Mouse (Mus musculus) left cerebral cortex, postnatal 10 days (tissue): ENCODE data around the gene Parp1. TPM values are rescaled to one million over a fixed set of nuclear protein-coding genes. Genes with fewer than 3 reads are reported as not detected.
"Not testable (repeated sequence)": the region's sequence is repeated elsewhere in the genome, so short reads cannot be mapped to it uniquely, and the experiment has no call there.

Source experiments
- DNase-seq, 2 experiments: peaks; one replicate each; pipeline ENCODE4 v3.0.0; 2021 to 2022; ENCODE audit warnings: low spot score in 2 of 2, mixed read lengths in 1 of 2; ENCODE audit errors: extremely low spot score in 1 of 2
- intact Hi-C: fragments of 180-260 bp; cut with DNase I; formaldehyde crosslinking; loops from one replicate; pipeline ENCODE4 v1.15.1; 2025
- microRNA-seq: library from miRNA; unstranded; fragments of <30 nt; microRNA quantifications from one replicate; pipeline ENCODE4 v1.2.0, GENCODE M21; 2022
- total RNA-seq, 2 experiments: library from RNA; stranded (reverse); gene quantifications; 2 replicates each; pipeline ENCODE4 v1.2.3; 2021

The Parp1 gene
- total RNA-seq, 2 experiments from 2014 or later = 102 to 104 TPM

- no peak for DNase-seq
- intact Hi-C loops = no loop called here
Observed at GRCm38 (mm10) chr1:180607578-180607879, 38.8 kb downstream of the Parp1 start.

GRCm38 (mm10) chr1:180611842-180612241, 43.1 kb downstream of the Parp1 start:
- intact Hi-C loops, DNase-seq: not testable (repeated sequence)

DNA sequence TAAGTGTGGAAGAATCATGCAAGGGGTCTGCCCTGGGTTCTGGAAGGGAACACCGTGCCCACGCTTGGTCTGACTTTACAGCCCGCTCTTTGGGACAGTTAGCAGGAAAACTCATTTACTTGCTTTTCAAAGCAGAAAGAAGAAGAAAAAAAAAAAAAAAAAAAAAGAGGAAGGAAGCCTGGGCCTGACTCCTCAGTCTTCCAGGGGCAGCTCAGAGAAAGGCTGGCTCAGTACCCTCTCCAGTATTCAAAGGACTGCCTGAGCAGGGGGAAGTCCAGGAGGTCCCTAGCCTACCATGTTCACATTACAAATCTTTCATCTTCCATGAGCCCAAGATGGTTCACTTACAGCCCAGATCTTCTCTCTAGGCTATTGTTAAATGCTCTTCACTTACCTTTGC, 48.0 kb downstream of the Parp1 start:
- DNase-seq = no peak
- intact Hi-C loops = no loop called here

- intact Hi-C loops = no loop called here
- DNase-seq = no peak
Observed at GRCm38 (mm10) chr1:180622389-180622788, 53.7 kb downstream of the Parp1 start.

- DNase-seq = no peak
- intact Hi-C loops = no loop called here
Observed at GRCm38 (mm10) chr1:180623911-180624310, 55.2 kb downstream of the Parp1 start.

- intact Hi-C loops = no loop called here
- peak in 1 of 2 experiments; percentile 42 for DNase-seq
Observed at GRCm38 (mm10) chr1:180626141-180626540, 57.4 kb downstream of the Parp1 start.

DNA sequence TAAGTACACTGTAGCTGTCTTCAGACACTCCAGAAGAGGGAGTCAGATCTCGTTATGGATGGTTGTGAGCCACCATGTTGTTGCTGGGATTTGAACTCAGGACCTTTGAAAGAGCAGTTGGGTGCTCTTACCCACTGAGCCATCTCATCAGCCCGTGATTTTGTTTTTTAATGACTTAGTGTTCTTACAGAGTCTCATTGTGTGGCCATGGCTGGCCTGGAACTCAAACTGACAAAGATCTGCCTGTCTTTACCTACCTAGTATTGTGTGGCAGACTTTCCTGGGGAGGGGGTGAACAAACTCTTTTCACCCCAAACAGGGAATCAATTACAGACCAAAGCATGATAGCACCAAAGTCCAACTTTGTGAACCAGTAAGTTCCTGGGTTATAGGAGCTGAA, 69.1 kb downstream of the Parp1 start:
- intact Hi-C loops, DNase-seq: not testable (repeated sequence)

DNA sequence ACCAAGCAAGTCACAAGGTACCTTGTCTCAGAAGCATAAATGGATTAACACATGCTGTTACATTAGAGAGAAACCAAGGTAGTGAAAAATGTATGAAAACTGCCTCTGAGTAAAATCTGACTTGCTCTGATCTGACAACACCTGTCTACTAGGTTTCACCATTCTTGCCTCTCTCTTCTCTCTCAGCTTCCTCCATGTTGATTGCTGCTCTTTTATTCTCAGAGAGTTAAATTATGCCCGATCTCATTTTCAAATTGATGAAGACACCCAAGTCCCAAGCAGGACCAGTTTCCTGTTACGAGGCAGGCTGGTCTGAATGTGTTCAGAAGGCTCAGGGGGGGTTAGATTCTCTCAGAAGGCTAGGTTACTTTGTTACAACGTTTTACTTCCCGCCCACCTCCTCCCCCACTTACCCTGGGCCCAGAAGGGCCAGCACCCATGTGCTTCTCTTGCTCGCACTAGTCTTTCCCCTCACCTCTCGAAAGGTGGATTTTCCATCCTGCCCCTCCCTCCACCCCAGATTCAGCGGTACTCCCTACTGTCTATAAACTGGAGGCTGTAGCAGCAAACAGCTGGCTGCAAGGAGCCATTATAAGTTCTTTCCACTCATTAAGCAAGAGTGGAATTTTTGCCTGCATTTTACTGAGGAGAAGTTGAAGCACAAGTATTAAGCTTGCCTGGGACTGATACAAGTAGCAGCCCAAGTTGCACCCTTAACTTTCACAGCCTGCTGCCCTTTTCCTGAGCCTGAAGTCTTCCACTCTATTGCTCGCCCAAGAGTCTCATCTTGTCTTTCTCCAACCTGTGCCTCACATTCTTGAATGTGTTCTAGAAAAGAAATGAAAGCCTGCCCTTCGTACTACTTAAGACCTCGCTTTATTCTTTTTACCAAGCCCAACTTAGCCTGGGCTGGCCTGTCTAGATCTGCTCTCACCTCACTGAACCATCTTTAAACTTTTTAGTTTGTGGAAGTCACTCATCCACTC, 71.0 kb downstream of the Parp1 start:
- no peak for DNase-seq
- intact Hi-C loops = no loop called here

GRCm38 (mm10) chr1:180640605-180641125, 71.9 kb downstream of the Parp1 start:
- peak in 1 of 2 experiments; percentile 58 for DNase-seq
- intact Hi-C loops = no loop called here

DNA sequence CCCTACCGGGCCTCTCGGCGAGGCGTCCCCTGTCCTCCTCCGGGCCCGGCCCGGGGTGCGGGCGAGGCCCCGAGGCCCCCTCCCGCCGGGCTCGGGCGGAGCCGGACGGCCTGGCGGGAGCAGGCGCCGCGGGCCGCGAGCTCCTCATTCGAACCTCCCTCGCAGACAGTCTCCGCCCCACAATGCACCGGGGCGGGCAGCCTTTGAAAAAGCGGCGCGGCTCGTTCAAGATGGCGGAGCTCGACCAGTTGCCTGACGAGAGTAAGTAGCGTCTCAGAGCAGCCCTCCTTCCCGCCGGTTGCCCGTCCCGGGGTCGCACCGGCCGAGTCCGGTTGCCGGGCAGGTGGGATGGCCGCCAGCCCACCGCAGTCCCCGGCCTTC, 72.4 kb downstream of the Parp1 start, which contains the start of gene Lin9:
Gene Lin9, plus strand, starts transcription at position 14 of the 381 bp plus-strand sequence.
- intact Hi-C loops = no loop called here
- peak; percentile 79 to 94 for DNase-seq

DNA sequence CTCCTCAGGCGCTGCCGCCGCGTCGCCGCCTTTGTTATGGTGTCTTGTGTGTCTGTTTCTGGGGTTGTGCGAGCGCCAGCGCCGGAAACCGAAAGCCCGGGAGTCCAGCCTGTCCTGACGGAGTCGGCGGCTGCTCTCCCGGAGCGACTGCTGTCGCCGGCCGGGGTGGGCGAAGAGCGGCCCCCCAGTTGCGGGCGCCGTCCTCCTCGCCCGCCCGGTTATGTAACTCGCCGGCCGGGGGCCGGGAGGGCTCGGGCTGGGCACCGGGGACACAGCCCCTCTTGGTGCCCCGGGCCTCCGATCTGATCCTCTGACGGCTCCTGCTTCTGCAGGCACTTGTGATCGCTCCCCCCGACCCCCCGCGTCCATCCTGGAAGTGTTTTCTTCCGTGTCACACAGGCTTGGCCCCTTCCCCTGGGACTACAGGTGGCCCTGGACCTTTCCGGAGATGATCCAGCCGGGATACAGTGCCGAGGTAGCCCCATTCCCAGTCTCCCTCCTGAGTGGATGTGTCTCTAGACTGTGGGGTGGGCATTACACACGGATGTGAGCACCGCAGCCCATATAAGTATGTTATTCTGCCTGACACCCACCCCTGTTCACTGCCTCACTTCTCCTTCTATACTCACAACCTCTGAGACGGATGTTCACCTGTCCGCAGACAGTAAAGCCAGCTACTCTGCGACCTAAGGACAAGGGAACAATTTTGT, 72.9 kb downstream of the Parp1 start:
- intact Hi-C loops = no loop called here
- peak in 1 of 2 experiments; percentile 51 for DNase-seq

DNA sequence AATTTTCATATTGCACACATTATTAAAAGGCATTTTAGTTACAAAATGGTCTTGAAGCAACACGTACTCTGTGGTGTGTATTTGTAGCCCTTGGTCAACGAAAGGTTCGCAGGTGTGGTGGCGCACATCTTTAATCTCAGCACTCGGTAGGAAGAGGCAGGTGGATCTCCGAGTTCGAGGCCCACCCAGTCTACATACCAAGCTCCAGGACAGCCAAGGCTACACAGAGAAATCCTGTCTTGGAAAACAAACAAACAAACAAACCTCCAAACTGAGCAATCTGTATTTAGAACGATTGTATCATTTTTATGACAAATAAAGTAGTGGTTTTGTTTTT, 73.5 kb downstream of the Parp1 start:
- intact Hi-C loops = no loop called here
- no peak for DNase-seq

Small RNA genes lying within 50 kb of the gene (microRNA-seq; reads per million reads assigned to microRNA genes)
- gene Mir6904 = not detected

Other genes starting within 250 kb of the Parp1 start
- 10 to 100 TPM; 11.6 to 12.9 TPM for gene Itpkb, start 238.4 kb upstream of the Parp1 start, total RNA-seq
- gene Stum, start 85.4 kb upstream of the Parp1 start, total RNA-seq = 100 to 1,000 TPM; 131 to 139 TPM
- gene Lin9, start 72.2 kb downstream of the Parp1 start, total RNA-seq = 1 to 10 TPM; 4.3 to 4.7 TPM
- gene Mixl1, start 128.1 kb downstream of the Parp1 start, total RNA-seq = not detected
- 10 to 100 TPM; 31.8 to 32.2 TPM for gene Acbd3, start 157.1 kb downstream of the Parp1 start, total RNA-seq
- 100 to 1,000 TPM; 442 to 467 TPM for gene H3f3a, start 245.0 kb downstream of the Parp1 start, total RNA-seq